Mouse (Mus musculus): ENCODE data around the gene Drc7.

The Drc7 gene

GRCm38 (mm10) chr8:95054927-95055510, at the start of gene Drc7:
Gene Drc7, plus strand, starts transcription at chr8:95055103.
- peak; percentile 89 for DNase-seq (ENCODE audit: low read depth, low spot score)

GRCm38 (mm10) chr8:95012442-95012919, 42.4 kb upstream of the Drc7 start:
- no peak for DNase-seq (ENCODE audit: low read depth, low spot score)

GRCm38 (mm10) chr8:95015866-95016265, 39.0 kb upstream of the Drc7 start:
- no peak for DNase-seq (ENCODE audit: low read depth, low spot score)

- DNase-seq (ENCODE audit: low read depth, low spot score) = no peak
Observed at GRCm38 (mm10) chr8:95016684-95017083, 38.2 kb upstream of the Drc7 start.

- DNase-seq (ENCODE audit: low read depth, low spot score) = no peak
Observed at GRCm38 (mm10) chr8:95017451-95017850, 37.5 kb upstream of the Drc7 start, which contains the start of gene Adgrg3. Gene Adgrg3, plus strand, starts transcription at chr8:95017692.

GRCm38 (mm10) chr8:95017969-95018635, 36.8 kb upstream of the Drc7 start:
- no peak for DNase-seq (ENCODE audit: low read depth, low spot score)

GRCm38 (mm10) chr8:95020293-95020777, 34.6 kb upstream of the Drc7 start:
- DNase-seq (ENCODE audit: low read depth, low spot score) = no peak

- no peak for DNase-seq (ENCODE audit: low read depth, low spot score)
Observed at GRCm38 (mm10) chr8:95020821-95021220, 34.1 kb upstream of the Drc7 start.

- DNase-seq (ENCODE audit: low read depth, low spot score) = peak; percentile 67
Observed at GRCm38 (mm10) chr8:95023201-95023600, 31.7 kb upstream of the Drc7 start.

GRCm38 (mm10) chr8:95024387-95024786, 30.5 kb upstream of the Drc7 start:
- DNase-seq (ENCODE audit: low read depth, low spot score) = no peak

- peak; percentile 64 for DNase-seq (ENCODE audit: low read depth, low spot score)
Observed at GRCm38 (mm10) chr8:95025421-95025820, 29.5 kb upstream of the Drc7 start.

- DNase-seq (ENCODE audit: low read depth, low spot score) = peak; percentile 43
Observed at GRCm38 (mm10) chr8:95028391-95028790, 26.5 kb upstream of the Drc7 start.

- DNase-seq (ENCODE audit: low read depth, low spot score) = peak; percentile 42
Observed at GRCm38 (mm10) chr8:95037106-95037925, 17.6 kb upstream of the Drc7 start.

- no peak for DNase-seq (ENCODE audit: low read depth, low spot score)
Observed at GRCm38 (mm10) chr8:95041883-95042784, 12.8 kb upstream of the Drc7 start.

- no peak for DNase-seq (ENCODE audit: low read depth, low spot score)
Observed at GRCm38 (mm10) chr8:95044811-95045210, 10.1 kb upstream of the Drc7 start.

- no peak for DNase-seq (ENCODE audit: low read depth, low spot score)
Observed at GRCm38 (mm10) chr8:95046982-95047381, 7.9 kb upstream of the Drc7 start.

- DNase-seq (ENCODE audit: low read depth, low spot score) = no peak
Observed at GRCm38 (mm10) chr8:95047884-95048680, 6.8 kb upstream of the Drc7 start.

- no peak for DNase-seq (ENCODE audit: low read depth, low spot score)
Observed at GRCm38 (mm10) chr8:95049636-95050035, 5.3 kb upstream of the Drc7 start.

- peak; percentile 81 for DNase-seq (ENCODE audit: low read depth, low spot score)
Observed at GRCm38 (mm10) chr8:95054438-95054837, 465 bp upstream of the Drc7 start.

- no peak for DNase-seq (ENCODE audit: low read depth, low spot score)
Observed at GRCm38 (mm10) chr8:95056414-95056813, 1.5 kb downstream of the Drc7 start.

Data from R1 (cell line).